ENCODE assay signal across 8 mouse cellular contexts in the genomic region with DNA sequence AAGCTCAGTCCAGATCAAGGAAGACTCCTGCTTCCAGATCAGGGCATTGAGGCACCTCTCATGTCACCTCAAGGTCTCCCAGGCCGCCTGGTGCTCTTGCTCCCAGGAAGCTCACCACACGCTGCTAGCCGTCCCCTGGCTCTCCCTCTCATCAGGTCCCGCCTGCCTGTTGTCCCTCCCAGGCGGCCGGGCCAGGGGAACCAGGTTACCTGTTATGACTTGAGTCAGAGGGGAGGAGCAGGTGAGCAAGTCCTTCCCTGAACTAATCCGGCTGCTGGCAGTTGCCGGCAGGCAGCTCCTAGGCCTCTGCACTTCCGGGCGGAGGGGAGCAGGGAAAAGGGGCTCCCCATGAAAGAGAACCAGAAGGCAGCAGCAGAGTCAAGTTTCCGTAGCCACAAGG. TPM values are rescaled to one million over a fixed set of nuclear protein-coding genes. Genes with fewer than 3 reads are reported as not detected.
A peak's percentile ranks its signal among the peaks of the same experiment; 100 is the strongest.
DNase-seq lines count a peak whose midpoint lies in the region; ATAC-seq and TF ChIP-seq lines count a peak whose summit lies in the region.

No protein-coding gene starts in this region.

- 0 out of 2 replicates have a peak, but pooled peaks cover 7% of the 10 kb centered on the region for H3K27me3 ChIP-seq in lung, postnatal 0 days (replicated peaks; ENCODE audit: insufficient read depth, low read length)

- H3K36me3 ChIP-seq in lung, postnatal 0 days (ENCODE audit: insufficient read depth, low read length): no peaks in the 10 kb centered on the region

- WGBS in lung, postnatal 0 days: 45% methylated on average over 10 of the region's 11 CpGs

- DNase-seq in testis, postnatal 14 days (ENCODE audit: low spot score): peak; percentile 21
- no peak for DNase-seq in testis, postnatal 10 days (ENCODE audit: low spot score)
- peak; percentile 75 for DNase-seq in kidney, adult 18-20 months
- peak; percentile 90 for DNase-seq in lung, postnatal 0 days (ENCODE audit: low spot score)
- peak; percentile 61 to 79 for DNase-seq in urinary bladder, postnatal 36 days (ENCODE audit: low spot score in 2 of 2)
- no peak for DNase-seq in gastrocnemius, postnatal 36 days
- DNase-seq in adipocyte (ENCODE audit: low spot score): no peak
- no peak for DNase-seq in thymus, postnatal 25 days

- H3K4me2 ChIP-seq in lung, postnatal 0 days (replicated peaks; ENCODE audit: low read depth, low read length): peak overlapping the region; percentile 43

- TF ChIP-seq CTCF in lung, postnatal 0 days (IDR thresholded peaks at IDR 0.05): no peak

- peak; percentile 58 for ATAC-seq in lung, postnatal 0 days

- peak overlapping the region; percentile 78 for H3K27ac ChIP-seq in lung, postnatal 0 days (ENCODE audit: low read length)

- TF ChIP-seq EP300 in lung, postnatal 0 days (IDR thresholded peaks at IDR 0.05): no peak

- no peaks in the 10 kb centered on the region for H3K9me3 ChIP-seq in lung, postnatal 0 days (ENCODE audit: low read length)

- H3K4me3 ChIP-seq in lung, postnatal 0 days (ENCODE audit: low read depth, low read length): no peak overlapping the region

- H3K9ac ChIP-seq in lung, postnatal 0 days (replicated peaks; ENCODE audit: low read depth): no peak overlapping the region

- intact Hi-C loops in gastrocnemius, postnatal 36 days (cut with DNase I): no loop called here

- H3K4me1 ChIP-seq in lung, postnatal 0 days (ENCODE audit: insufficient read depth, low read depth, low read length): peaks cover 12% of the 10 kb centered on the region; the same call in 1 of the 2 replicates

RNA-seq across cellular contexts. Expression of gene Inava, which starts 3.9 kb away (rescaled TPM):
- 8.6 and 10.6 TPM in 2 replicates for polyA plus RNA-seq in lung, postnatal 0 days (2015; fragmentation: Nextera tagmentation; extraction: Ambion mirVana)
- total RNA-seq in gastrocnemius, postnatal 36 days (2021): not detected

RNA-seq across cellular contexts. Expression of gene Mroh3, which starts 17.6 kb away (rescaled TPM):
- polyA plus RNA-seq in lung, postnatal 0 days (2015; fragmentation: Nextera tagmentation; extraction: Ambion mirVana): 0.18 TPM in 1 of 2 replicates, not detected in the other
- not detected for total RNA-seq in gastrocnemius, postnatal 36 days (2021)

RNA-seq across cellular contexts. Expression of gene Gpr25, which starts 30.5 kb away (rescaled TPM):
- polyA plus RNA-seq in lung, postnatal 0 days (2015; fragmentation: Nextera tagmentation; extraction: Ambion mirVana): not detected in 2 replicates
- total RNA-seq in gastrocnemius, postnatal 36 days (2021): not detected

Comparison
In these comparisons a context has a peak if more than half of its experiments do, and no peak if none do; other contexts are left out.
1. DNase-seq: peak in testis, postnatal 14 days (single experiment), kidney, adult 18-20 months (single experiment), lung, postnatal 0 days (single experiment) and urinary bladder, postnatal 36 days (2 of 2); none in testis, postnatal 10 days (single experiment), gastrocnemius, postnatal 36 days (0 of 2), adipocyte (single experiment) and thymus, postnatal 25 days (single experiment).